Mouse (Mus musculus) thymus, postnatal 4 days (tissue): Measurements from ENCODE around the gene Zfy2.

ENCODE experiments used
- DNase-seq: peaks from one replicate; pipeline ENCODE4 v3.0.0; 2021

Gene Zfy2

GRCm38 (mm10) chrY:2170309-2170708 is at the start of gene Zfy2:
TSS of gene Zfy2 (minus strand) at chrY:2170409.
- no peak for DNase-seq
